Mouse (Mus musculus) lung, postnatal 4 days (tissue): ENCODE measurements around the gene Gm6904.
A peak's percentile ranks its signal among the peaks of the same experiment; 100 is the strongest.
"Not testable (repeated sequence)": the region's sequence is repeated elsewhere in the genome, so short reads cannot be mapped to it uniquely, and the experiment has no call there.

ENCODE experiments used
- DNase-seq, 2 experiments: peaks; one replicate each; pipeline ENCODE4 v3.0.0; 2021

The Gm6904 gene

GRCm38 (mm10) chr14:59260056-59260455 lies at the start of gene Gm6904:
TSS of gene Gm6904 (minus strand) at chr14:59260216.
- peak; percentile 22 to 23 for DNase-seq

GRCm38 (mm10) chr14:59297391-59297790 lies 37.4 kb upstream of the Gm6904 start, which contains the start of gene Phf11a:
TSS of gene Phf11a (minus strand) at chr14:59297522.
- DNase-seq = peak in 1 of 2 experiments; percentile 8

- not testable (repeated sequence) for DNase-seq
These were observed 31.8 kb upstream of the Gm6904 start for GRCm38 (mm10) chr14:59291769-59292168.

- DNase-seq = not testable (repeated sequence)
These were observed 14.9 kb upstream of the Gm6904 start for GRCm38 (mm10) chr14:59274961-59275360.

GRCm38 (mm10) chr14:59255861-59256260 lies 4.2 kb downstream of the Gm6904 start:
- DNase-seq = not testable (repeated sequence)

- peak in 1 of 2 experiments; percentile 20 for DNase-seq
These were observed 9.7 kb downstream of the Gm6904 start for GRCm38 (mm10) chr14:59250350-59250749.

GRCm38 (mm10) chr14:59233635-59234034 lies 26.4 kb downstream of the Gm6904 start:
- no peak for DNase-seq

- peak in 1 of 2 experiments; percentile 25 for DNase-seq
These were observed 28.0 kb downstream of the Gm6904 start for GRCm38 (mm10) chr14:59232003-59232402.

GRCm38 (mm10) chr14:59230331-59230966 lies 29.6 kb downstream of the Gm6904 start:
- DNase-seq = no peak

GRCm38 (mm10) chr14:59229822-59230221 lies 30.2 kb downstream of the Gm6904 start:
- DNase-seq = no peak

GRCm38 (mm10) chr14:59226240-59226639 lies 33.8 kb downstream of the Gm6904 start:
- no peak for DNase-seq

- no peak for DNase-seq
These were observed 40.8 kb downstream of the Gm6904 start for GRCm38 (mm10) chr14:59219241-59219640.

GRCm38 (mm10) chr14:59209816-59210215 lies 50.2 kb downstream of the Gm6904 start:
- no peak for DNase-seq

- no peak for DNase-seq
These were observed 51.0 kb downstream of the Gm6904 start for GRCm38 (mm10) chr14:59209003-59209402.

GRCm38 (mm10) chr14:59205976-59206583 lies 53.9 kb downstream of the Gm6904 start:
- DNase-seq = no peak

GRCm38 (mm10) chr14:59205461-59205860 lies 54.6 kb downstream of the Gm6904 start:
- no peak for DNase-seq

- no peak for DNase-seq
These were observed 58.3 kb downstream of the Gm6904 start for GRCm38 (mm10) chr14:59201604-59202215.

- DNase-seq = peak; percentile 94 to 97
These were observed 59.1 kb downstream of the Gm6904 start, which contains the start of gene Rcbtb1 for GRCm38 (mm10) chr14:59200711-59201603. TSS of gene Rcbtb1 (plus strand) at chr14:59201209.
